Mouse (Mus musculus) hindbrain, embryonic 16.5 days (tissue): ENCODE measurements around the gene Gm21762. TPM values are rescaled to one million over a fixed set of nuclear protein-coding genes. Genes with fewer than 3 reads are reported as not detected.
"Not testable (repeated sequence)": the region's sequence is repeated elsewhere in the genome, so short reads cannot be mapped to it uniquely, and the experiment has no call there.

Experiments
- ATAC-seq: fragments of 200-750 bp; cut with Nextera tagmentation; 2 replicates; pipeline ENCODE4 v1.8.0; 2017; ENCODE audit warnings: moderate TSS enrichment, moderate library complexity
- H3K27ac ChIP-seq: fragments of 300-500 bp; sonication (generic); 2 replicates; pipeline ENCODE4 v1.5.1; 2014; ENCODE audit warnings: low read depth, mild to moderate bottlenecking, control low read depth, low read length, moderate library complexity
- H3K27me3 ChIP-seq: fragments of 300-500 bp; sonication (generic); replicated peaks from 2 replicates; pipeline ENCODE4 v1.6.1; 2014; ENCODE audit warnings: low read length; ENCODE audit not compliant: control insufficient read depth, insufficient read depth
- H3K36me3 ChIP-seq: fragments of 300-500 bp; sonication (generic); 2 replicates; pipeline ENCODE4 v1.6.1; 2014; ENCODE audit warnings: mild to moderate bottlenecking, low read length, moderate library complexity, mixed read lengths; ENCODE audit not compliant: control insufficient read depth, insufficient read depth
- H3K4me1 ChIP-seq: fragments of 300-500 bp; sonication (generic); 2 replicates; pipeline ENCODE4 v1.6.1; 2014; ENCODE audit warnings: low read depth, low read length; ENCODE audit not compliant: control insufficient read depth, insufficient read depth
- H3K4me2 ChIP-seq: fragments of 300-500 bp; sonication (generic); 2 replicates; pipeline ENCODE4 v1.6.1; 2014; ENCODE audit warnings: mild to moderate bottlenecking, low read length, control low read depth, moderate library complexity
- H3K4me3 ChIP-seq: fragments of 300-500 bp; sonication (generic); 2 replicates; pipeline ENCODE4 v1.5.1; 2014; ENCODE audit warnings: mild to moderate bottlenecking, low read length, control low read depth, moderate library complexity
- H3K9ac ChIP-seq: fragments of 300-500 bp; sonication (generic); 2 replicates; pipeline ENCODE4 v1.6.1; 2014; ENCODE audit warnings: low read depth, mild to moderate bottlenecking, control low read depth, low read length, moderate library complexity
- H3K9me3 ChIP-seq: fragments of 300-500 bp; sonication (generic); 2 replicates; pipeline ENCODE4 v1.6.1; 2014; ENCODE audit warnings: mild to moderate bottlenecking, low read length, moderate library complexity; ENCODE audit not compliant: control insufficient read depth
- WGBS: fragments of 180-500 bp; shearing (Covaris S2); extraction: QIAGEN DNeasy Blood & Tissue Kit; methylation state at CpG from one replicate; pipeline ENCODE4 v1.1.7; 2014; 5-methylcytosine and 5-hydroxymethylcytosine counted together
- polyA plus RNA-seq: library from polyadenylated mRNA; unstranded; fragments of >200 nt; fragmentation: Nextera tagmentation; extraction: Ambion mirVana; gene quantifications from 2 replicates; pipeline ENCODE4 v1.2.1, GENCODE M21; 2015

Gene Gm21762
- polyA plus RNA-seq, 1 experiment from 2014 or later = not detected

DNA sequence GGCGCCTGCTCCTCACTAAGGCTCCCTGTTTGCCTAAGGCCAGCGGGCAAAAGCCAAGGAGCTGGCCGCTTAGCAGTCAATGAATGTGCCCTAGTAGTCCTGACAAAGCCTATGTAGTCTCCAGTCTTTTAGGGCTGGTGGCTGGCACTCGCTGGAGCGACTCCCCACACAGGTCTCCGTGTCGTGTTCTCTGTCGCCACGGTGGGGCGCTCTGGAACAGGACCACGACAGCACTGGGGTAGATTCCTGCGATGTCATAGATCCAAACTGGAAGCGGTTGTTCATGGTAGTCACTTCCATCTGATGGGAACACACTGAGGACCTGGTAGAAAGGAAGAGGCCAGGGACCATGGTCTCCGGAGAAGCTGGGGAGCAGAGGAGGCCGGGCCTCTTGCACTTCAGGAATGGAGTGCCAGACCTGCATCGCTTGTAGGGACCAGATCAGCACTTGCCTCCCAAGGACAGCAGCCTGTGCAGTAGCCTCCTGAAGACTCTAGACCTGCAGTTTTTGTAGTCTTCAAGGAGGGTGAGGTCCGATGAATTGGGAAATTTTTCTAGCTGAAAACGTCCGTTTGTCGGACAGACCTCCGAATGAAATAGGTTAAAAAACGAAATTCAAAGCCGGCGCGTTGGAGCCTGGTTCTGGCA is 7.4 kb upstream of the Gm21762 start:
- not testable (repeated sequence) for H3K9me3 ChIP-seq, H3K9ac ChIP-seq, H3K4me1 ChIP-seq, H3K4me2 ChIP-seq, H3K36me3 ChIP-seq, H3K27ac ChIP-seq, H3K4me3 ChIP-seq, H3K27me3 ChIP-seq, ATAC-seq
- 91% methylated on average over 16 of the region's 25 CpGs for whole genome bisulfite sequencing

DNA sequence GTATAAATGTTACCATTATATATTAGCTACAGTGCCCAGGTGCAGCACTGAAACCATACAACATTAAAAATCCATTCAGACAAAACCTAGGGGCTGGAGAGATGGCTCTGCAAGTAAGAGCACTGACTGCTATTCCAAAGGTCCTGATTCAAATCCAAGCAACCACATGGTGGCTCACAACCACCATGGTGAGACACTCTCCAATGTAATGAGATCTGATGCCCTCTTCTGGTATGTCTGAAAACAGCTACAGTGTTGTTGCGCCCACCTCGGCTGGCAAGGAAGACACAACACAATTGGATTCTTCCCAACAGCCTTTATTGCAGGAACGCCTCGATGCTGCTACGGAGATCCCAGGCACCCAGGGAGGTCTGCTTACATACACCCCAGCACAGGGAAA is 5.2 kb upstream of the Gm21762 start:
- not testable (repeated sequence) for ATAC-seq, H3K27me3 ChIP-seq, H3K9ac ChIP-seq, H3K9me3 ChIP-seq, H3K4me1 ChIP-seq, H3K27ac ChIP-seq, H3K36me3 ChIP-seq, H3K4me2 ChIP-seq, H3K4me3 ChIP-seq
- WGBS = 88% methylated on average over 5 of the region's 5 CpGs

GRCm38 (mm10) chr13:120196189-120196821 is 19.4 kb downstream of the Gm21762 start:
- not testable (repeated sequence) for H3K4me3 ChIP-seq, H3K4me2 ChIP-seq, ATAC-seq, H3K36me3 ChIP-seq, H3K27me3 ChIP-seq, H3K27ac ChIP-seq, H3K9me3 ChIP-seq, H3K9ac ChIP-seq, H3K4me1 ChIP-seq
- 83% methylated on average over 7 of the region's 8 CpGs for whole genome bisulfite sequencing

- not testable (repeated sequence) for ATAC-seq
- 75% methylated on average over 4 of the region's 4 CpGs for WGBS
Observed at GRCm38 (mm10) chr13:120172133-120172532, 43.6 kb downstream of the Gm21762 start, which contains the start of gene Gm21818. Gm21818 (plus strand) TSS chr13:120172433.

GRCm38 (mm10) chr13:120168301-120168700 is 47.4 kb downstream of the Gm21762 start:
- 64% methylated on average over 5 of the region's 5 CpGs for WGBS
- H3K9me3 ChIP-seq, H3K36me3 ChIP-seq, H3K27me3 ChIP-seq, H3K4me3 ChIP-seq, H3K4me2 ChIP-seq, H3K27ac ChIP-seq, ATAC-seq, H3K9ac ChIP-seq, H3K4me1 ChIP-seq: not testable (repeated sequence)

More at GRCm38 (mm10) chr13:120172133-120172532, 43.6 kb downstream of the Gm21762 start, which contains the start of gene Gm21818:
- H3K27ac ChIP-seq, H3K4me2 ChIP-seq, H3K9me3 ChIP-seq, H3K9ac ChIP-seq, H3K36me3 ChIP-seq, H3K4me1 ChIP-seq, H3K27me3 ChIP-seq, H3K4me3 ChIP-seq: not testable (repeated sequence)

Other genes starting within 250 kb of the Gm21762 start
- not detected in 2 replicates for gene Gm36079, start 188.9 kb downstream of the Gm21762 start, polyA plus RNA-seq
- not detected in 2 replicates for gene Gm21188, start 163.8 kb downstream of the Gm21762 start, polyA plus RNA-seq
- gene Gm20767, start 75.7 kb downstream of the Gm21762 start, polyA plus RNA-seq = not detected in 2 replicates
- gene Gm21818, start 43.5 kb downstream of the Gm21762 start, polyA plus RNA-seq = not detected in 2 replicates
- not detected in 2 replicates for gene Gm21731, start 23.2 kb upstream of the Gm21762 start, polyA plus RNA-seq
- not detected in 2 replicates for gene AF067061, start 47.2 kb upstream of the Gm21762 start, polyA plus RNA-seq
- not detected in 2 replicates for gene BC147527, start 84.4 kb upstream of the Gm21762 start, polyA plus RNA-seq
- gene Tcstv3, start 100.9 kb upstream of the Gm21762 start, polyA plus RNA-seq = not detected in 2 replicates